Mouse (Mus musculus) common myeloid progenitor, adult 5-6 weeks (primary cell): ENCODE measurements around the gene Ephb2. TPM values are rescaled to one million over a fixed set of nuclear protein-coding genes. Genes with fewer than 3 reads are reported as not detected.
A peak's percentile ranks its signal among the peaks of the same experiment; 100 is the strongest.

Source experiments
- ATAC-seq: replicated peaks from 2 replicates; pipeline ENCODE4 v1.8.0; 2016; ENCODE audit warnings: low read depth, mild to moderate bottlenecking, moderate TSS enrichment, inconsistent platforms; ENCODE audit not compliant: poor library complexity, severe bottlenecking
- total RNA-seq: library from RNA; stranded (forward); fragments of 200-1000, 187-1606 nt; gene quantifications from 2 replicates; pipeline ENCODE4 v1.2.3, GENCODE M21; 2017

The Ephb2 gene
- total RNA-seq, 1 experiment from 2014 or later, result 6.4 TPM

DNA sequence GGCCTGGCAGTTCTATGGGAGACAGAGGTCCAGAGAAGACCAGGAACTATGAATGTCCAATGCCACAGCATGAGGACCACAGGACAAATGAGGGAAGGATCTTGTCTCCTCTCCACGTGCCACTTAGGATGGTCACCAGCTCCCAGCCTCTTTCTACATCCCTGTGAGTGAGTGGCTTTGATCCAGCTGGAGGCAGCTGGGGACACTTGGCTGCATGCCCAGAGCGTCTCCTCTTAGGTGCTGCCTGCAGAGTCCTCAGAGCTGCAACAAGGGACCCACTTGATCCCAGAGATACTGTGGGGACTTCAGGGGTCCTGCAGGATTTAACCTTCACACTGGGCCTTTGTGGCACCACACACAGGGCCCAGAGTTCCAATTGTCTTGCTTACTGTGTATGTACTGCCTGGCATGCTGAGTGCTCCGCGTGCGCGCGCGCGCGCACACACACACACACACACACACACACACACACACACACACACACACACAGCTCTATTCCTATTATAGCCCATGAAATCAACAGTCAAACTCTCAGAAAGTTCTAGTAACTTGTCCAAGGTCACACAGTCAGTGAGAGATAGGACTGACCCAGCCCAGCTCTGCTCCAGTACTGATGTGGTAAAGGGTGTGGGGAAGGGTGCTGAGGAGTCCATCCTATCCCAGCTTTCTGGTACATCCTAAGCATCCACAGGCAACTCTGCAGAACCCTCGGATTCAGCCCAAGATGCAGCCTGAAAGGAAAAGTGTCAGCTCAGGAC, 204.4 kb downstream of the Ephb2 start:
- ATAC-seq, result no peak

DNA sequence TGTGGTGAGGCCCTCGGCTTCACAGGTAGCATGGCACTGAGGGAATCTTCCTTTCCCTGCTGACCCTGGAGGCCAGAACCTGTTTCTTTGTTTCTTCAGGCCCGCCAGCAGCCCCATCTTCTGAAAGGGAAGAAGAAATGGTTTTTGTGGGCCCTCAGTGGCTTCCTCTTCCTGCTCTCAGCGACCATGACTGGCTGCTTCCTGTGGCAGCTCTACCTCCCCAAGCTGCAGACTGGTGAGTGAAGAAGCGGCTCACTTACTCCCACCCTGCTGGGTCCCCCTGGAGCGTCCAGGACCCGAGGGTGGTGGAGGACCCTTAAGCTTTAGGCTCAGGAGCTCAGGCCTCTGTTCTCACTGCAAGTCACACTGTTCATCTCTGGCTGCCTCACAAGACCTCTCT, 209.2 kb downstream of the Ephb2 start:
- peak; percentile 90 for ATAC-seq

DNA sequence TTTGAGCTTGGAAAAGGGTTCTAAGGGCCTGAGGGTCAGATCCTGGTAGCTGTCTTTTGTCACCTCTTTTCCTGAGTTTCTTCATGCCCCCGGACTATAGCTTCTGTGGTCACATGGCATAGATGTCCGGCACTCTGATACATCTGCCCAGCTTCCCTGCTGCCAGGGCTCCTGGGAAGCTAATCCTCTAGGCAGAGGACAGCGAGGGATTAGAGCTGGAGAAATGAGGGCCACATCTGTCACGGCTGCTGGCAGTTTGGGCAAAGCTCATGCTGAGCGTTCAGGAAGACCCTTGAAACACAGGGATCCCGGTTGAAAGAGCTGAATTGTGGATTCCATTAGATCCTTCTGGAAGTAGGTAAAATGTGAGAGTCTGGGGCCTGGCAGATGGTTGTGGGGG, 213.4 kb downstream of the Ephb2 start, which contains the start of gene Lactbl1:
Gene Lactbl1, plus strand, starts transcription at position 234 of the 400 bp plus-strand sequence.
- no peak for ATAC-seq

DNA sequence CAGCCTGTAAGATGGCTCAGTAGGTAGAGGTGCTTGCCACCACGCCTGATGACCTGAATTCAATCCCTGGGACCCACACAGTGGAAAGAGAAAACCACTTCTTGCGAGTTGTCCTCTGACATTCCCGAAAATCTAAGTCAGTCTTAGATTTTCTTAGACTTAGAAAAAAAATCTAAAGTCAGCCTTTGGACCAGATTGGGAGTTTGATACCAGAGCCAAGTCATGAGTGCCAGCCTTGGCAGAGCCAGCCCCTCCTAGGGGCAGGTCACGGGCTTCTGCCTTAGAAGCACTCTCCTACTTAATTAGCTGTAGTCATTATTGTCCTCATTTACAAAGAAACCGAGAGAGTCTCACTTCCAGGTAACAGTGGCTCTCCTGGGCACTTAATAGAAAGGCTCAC, 213.8 kb downstream of the Ephb2 start:
- no peak for ATAC-seq

DNA sequence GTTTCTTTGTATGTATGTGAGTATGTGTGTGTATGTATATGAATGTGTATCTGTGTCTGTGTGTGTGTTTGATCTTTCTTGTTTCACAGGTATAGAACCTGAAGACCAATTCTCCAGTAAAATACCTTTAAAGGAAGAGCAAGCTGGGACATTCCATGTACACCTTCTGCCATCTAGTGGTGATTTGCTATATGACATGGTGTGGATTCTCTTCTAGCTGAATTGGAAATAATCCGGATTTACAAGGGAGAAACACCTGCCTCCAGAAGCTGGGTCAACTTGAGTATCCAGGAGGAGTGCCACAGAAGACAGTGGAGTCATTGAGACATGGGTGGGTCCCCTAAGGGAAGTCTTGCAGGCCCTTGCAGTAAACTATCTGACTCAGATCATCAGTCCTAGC, 214.5 kb downstream of the Ephb2 start:
- peak; percentile 68; the same call in 1 of the 2 replicates for ATAC-seq

DNA sequence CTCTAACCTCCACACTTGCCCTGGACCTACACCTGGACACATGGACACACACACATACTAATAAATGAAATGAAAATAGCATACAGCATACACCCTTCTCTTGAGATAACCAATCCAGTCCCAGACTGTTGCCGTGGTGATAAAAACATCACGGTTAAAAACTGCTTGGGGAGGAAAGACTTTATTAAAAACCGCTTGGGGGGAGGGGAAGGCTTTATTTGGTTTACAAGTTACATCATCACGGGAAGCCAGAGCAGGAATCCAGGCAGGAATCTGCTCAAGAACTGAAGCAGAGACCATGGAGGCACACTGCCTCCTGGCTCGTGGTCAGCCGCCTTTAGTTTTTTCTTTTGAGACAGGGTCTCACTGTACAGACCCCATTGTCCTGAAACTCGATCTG, 222.1 kb downstream of the Ephb2 start:
- ATAC-seq, result no peak

DNA sequence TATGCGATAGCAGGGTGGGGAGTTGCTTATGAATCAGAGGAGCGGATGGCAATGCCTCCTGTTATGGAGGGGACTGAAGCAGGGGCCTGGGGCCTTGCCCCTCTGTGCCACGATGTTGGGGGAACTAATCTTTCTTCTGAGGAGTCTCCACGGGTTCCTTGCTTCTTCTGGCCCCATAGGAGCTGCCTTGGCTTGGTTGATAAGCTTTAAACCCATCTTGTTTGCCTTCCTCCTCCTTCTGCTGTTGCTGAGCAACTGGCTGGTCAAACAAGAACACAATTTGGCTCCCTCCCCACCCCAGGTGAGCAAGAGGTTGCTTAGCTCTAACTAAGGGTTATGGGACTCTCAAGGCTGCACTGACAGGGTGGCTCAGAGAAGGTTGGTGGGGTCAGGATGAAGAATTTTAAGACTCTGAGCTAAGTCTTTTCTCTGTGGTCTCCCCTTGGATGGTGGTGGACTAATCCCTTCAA, 225.4 kb downstream of the Ephb2 start, which contains the start of gene Tex46:
Gene Tex46, plus strand, starts transcription at position 51 of the 470 bp plus-strand sequence.
- no peak for ATAC-seq

DNA sequence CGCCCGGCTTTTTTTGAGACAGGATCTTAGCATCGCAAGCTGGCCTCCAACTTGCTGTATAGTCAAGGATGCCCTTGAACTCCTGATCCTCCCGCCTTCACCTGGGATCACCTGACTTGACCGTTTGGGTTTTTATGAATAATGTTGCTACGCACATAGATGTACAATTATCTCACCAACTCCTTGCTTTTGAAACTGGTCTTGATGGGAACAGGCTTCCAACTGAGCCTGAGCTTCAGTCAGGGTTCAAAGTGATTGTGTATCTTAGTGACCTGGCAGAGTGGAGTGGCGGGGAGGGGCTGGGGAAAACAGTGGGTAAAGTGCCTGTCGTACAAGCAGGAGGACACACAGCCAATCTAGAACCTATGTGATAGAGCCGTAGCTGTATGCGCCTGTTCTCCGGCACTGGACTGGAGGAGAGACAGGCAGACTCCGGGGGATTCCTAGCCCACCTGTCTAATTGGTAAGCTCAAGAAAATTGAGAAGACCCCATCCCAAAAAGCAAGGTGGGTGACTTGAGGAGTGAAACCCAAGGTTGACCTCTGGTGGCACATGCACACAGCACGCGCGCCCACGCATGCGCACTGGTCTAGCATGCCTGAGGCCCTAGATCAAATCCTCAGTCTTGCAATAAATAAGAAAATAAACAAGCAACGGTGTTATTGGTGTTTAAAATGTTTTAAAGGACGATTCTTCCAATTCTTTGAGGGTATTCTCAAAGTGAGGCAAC, 229.9 kb downstream of the Ephb2 start:
- no peak for ATAC-seq

DNA sequence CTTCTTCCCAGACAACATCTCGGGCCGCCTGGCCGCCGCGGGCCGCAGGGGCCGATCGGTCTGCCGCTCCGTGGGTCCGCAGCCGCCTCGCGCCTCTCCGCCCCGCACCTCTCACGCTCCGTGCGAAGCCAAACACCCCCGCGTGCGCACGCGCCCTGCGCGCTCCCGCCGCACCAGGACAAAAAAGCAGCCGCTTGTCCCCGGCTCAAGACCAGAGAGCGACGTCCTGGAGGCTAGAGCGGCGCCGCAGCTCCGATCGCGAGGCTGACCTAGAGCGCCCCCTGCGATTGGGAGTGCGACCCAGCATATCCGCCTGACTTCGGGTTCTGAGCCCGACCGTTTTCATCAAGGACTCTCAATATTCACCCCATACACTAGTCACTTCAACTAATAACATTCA, 233.2 kb downstream of the Ephb2 start, which contains the start of gene Kdm1a:
Gene Kdm1a, minus strand, starts transcription at position 156 of the 400 bp plus-strand sequence.
- ATAC-seq, result peak; percentile 96

DNA sequence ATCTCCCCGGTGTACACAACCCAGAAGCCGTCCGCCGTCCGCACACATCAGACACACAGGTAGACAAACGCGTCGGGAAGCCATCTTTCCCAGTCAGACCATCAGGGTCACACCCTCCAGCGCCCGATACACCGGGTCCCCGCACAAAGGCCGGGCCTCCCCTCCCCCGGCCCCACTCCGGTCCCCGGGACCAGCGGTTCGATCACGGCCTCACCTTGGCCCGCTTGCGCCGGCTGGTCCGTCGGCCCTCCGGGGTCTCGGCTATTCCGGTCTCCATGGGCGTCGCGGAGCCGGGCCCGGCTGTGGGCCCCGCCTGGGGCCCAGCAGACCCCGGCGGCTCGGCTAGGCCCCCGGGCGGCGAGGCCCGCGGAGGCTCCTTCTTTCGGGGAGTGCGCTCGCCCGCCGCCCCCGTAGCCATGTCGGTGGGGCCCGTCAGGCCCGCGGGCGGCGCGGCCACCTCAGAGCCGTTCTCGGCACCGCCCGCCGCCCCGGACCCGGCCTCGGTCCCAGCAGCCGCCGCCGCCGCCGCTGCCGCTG, 233.7 kb downstream of the Ephb2 start:
- ATAC-seq, result no peak

DNA sequence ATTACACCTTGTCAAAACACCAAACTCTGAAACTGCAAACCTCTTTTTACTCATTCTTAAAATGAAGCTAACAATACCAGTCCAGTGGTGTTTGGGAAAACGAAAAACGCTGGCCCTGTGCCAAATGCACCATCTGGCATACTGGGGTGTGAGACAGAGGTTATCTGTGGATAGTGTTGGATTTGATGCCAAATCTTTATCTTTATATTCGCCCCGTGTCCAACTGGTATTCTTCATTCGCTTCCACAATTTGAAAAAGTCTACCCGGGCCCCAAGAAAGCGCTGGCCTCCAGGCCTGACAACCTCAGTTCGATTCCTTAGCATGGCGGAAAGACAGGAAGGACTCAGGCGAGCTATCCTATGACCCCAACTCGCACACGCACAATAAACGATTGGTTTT, 234.3 kb downstream of the Ephb2 start:
- no peak for ATAC-seq

DNA sequence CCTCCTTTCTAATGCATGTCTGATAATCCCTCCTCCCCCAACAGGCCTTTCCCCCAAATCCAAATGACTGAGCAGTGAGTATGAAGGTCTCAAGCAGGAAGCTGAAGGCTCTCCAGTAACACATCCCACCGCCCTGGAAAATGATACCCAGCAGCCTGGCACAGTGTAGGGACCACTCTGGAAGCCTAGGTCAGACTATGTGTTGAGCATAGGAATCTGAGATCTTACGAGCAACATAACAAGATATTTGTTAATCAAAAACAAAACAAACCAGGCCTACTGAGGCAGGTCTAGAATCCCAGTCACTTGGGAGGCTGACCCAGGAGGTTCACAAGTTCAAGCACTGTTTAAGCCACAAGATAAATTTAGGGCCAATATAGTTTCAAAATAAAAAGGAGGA, 235.3 kb downstream of the Ephb2 start:
- ATAC-seq, result no peak

DNA sequence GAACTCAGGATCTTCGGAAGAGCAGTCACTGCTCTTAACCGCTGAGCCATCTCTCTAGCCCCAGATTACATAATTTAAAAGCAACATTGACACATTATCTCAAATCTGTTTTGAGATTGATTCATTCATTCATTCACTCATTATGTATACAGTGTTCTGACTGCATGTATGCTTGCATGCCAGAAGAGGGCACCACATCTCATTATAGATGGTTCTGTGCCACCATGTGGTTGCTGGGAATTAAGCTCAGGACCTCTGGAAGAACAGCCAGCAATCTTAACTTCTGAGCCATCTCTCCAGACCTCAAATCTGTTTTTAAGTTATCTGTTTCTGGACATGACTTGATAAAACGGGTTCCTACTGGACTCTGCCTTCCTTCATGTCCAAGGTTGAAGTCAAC, 235.9 kb downstream of the Ephb2 start:
- no peak for ATAC-seq

DNA sequence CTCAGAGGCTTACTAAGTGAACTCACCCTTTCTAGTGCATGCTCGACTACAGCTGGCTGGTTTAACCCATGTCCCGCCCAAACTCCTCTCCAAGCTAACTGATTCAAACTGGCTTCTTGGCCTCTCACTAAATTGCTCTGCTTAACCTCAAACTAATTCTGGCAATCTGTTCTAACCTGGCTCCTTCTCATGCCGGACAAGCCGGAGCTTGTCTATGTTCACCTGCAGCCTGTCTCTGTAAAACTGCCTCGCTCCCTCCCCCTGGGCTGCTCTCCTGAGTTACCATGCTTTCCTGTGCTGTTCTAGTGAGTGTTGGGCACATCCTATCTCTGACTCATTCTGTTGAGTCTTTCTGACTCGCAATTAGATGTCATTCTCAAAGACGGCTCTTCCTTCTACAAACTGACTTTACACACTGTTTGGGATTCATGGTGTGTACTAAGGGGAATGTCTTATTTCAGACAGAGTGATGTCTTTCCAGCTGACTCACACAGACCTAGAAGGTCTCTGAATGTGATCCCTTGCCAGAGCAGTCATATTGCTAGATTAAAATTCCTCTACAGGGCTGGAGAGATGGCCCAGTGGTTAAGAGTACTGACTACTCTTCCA, 237.4 kb downstream of the Ephb2 start:
- no peak for ATAC-seq

Other genes starting within 250 kb of the Ephb2 start
- 91.9 and 106 TPM in 2 replicates for gene Kdm1a, start 233.3 kb downstream of the Ephb2 start, total RNA-seq
- not detected in 2 replicates for gene Tex46, start 225.6 kb downstream of the Ephb2 start, total RNA-seq
- gene Lactbl1, start 213.4 kb downstream of the Ephb2 start, total RNA-seq, result not detected in 2 replicates
- gene C1qb, start 50.2 kb upstream of the Ephb2 start, total RNA-seq, result 0.55 TPM in 1 of 2 replicates, not detected in the other
- gene C1qc, start 57.1 kb upstream of the Ephb2 start, total RNA-seq, result 0.63 TPM in 1 of 2 replicates, not detected in the other
- 1.5 and 2.7 TPM in 2 replicates for gene C1qa, start 62.8 kb upstream of the Ephb2 start, total RNA-seq
- gene Epha8, start 120.8 kb upstream of the Ephb2 start, total RNA-seq, result not detected in 2 replicates
- 6.6 and 9.9 TPM in 2 replicates for gene Zbtb40, start 212.8 kb upstream of the Ephb2 start, total RNA-seq